Mouse (Mus musculus): ENCODE measurements around the gene Pde4c.

GRCm38 (mm10) chr8:70697366-70698250 is 25.9 kb upstream of the Pde4c start:
- no peak for TF ChIP-seq CTCF (IDR thresholded peaks at IDR 0.05; ENCODE audit: insufficient read depth, low read depth, low read length)
- no peak for TF ChIP-seq POLR2A (IDR thresholded peaks at IDR 0.05; ENCODE audit: insufficient read depth, low read depth, low read length)
